Mouse (Mus musculus): ENCODE measurements around the gene Tprgl. TPM values are rescaled to one million over a fixed set of nuclear protein-coding genes. Genes with fewer than 3 reads are reported as not detected.
A peak's percentile ranks its signal among the peaks of the same experiment; 100 is the strongest.

Gene Tprgl
- polyA plus RNA-seq, 1 experiment, result 57.3 TPM

- H3K79me2 ChIP-seq (ENCODE audit: control insufficient read depth, insufficient read depth), result peaks cover 19% of the 10 kb centered on the region
- H3K36me3 ChIP-seq (ENCODE audit: control insufficient read depth, insufficient read depth), result no peaks in the 10 kb centered on the region
- peaks cover 50% of the 10 kb centered on the region for H3K27me3 ChIP-seq (ENCODE audit: control insufficient read depth, insufficient read depth, insufficient read length)
- H3K4me3 ChIP-seq (ENCODE audit: insufficient read depth, poor library complexity, severe bottlenecking), result no peak overlapping the region
- peak overlapping the region; percentile 8 for H3ac ChIP-seq (ENCODE audit: control insufficient read depth, insufficient read length, low read depth)
- TF ChIP-seq USF1 (IDR thresholded peaks at IDR 0.05; ENCODE audit: low read depth) (no peak), MAX (IDR thresholded peaks at IDR 0.05) (no peak), CEBPB (IDR thresholded peaks at IDR 0.05; ENCODE audit: low read depth) (no peak), CTCF (IDR thresholded peaks at IDR 0.05; ENCODE audit: control insufficient read depth, insufficient read depth, insufficient read length) (no peak), MYOG (IDR thresholded peaks at IDR 0.05; ENCODE audit: control insufficient read depth, extremely low read depth, insufficient read length) (no peak), FOSL1 (IDR thresholded peaks at IDR 0.05; ENCODE audit: insufficient read depth, low read length, poor library complexity, severe bottlenecking) (no peak), MYOD1 (IDR thresholded peaks at IDR 0.05; ENCODE audit: control insufficient read depth, insufficient read length, low read depth) (no peak)
- H3K79me3 ChIP-seq (ENCODE audit: low read depth), result peaks cover 2% of the 10 kb centered on the region
These were observed 20.7 kb downstream of the Tprgl start for GRCm38 (mm10) chr4:154139671-154140181.

- Histone ChIP-seq H3K4me3 (ENCODE audit: insufficient read depth, poor library complexity, severe bottlenecking) (no peak overlapping the region), H3K27me3 (ENCODE audit: control insufficient read depth, insufficient read depth, insufficient read length) (peaks cover 63% of the 10 kb centered on the region)
These were observed 23.3 kb downstream of the Tprgl start for GRCm38 (mm10) chr4:154137139-154137538.

GRCm38 (mm10) chr4:154134803-154135202 lies 25.7 kb downstream of the Tprgl start:
- peaks cover 53% of the 10 kb centered on the region for H3K27me3 ChIP-seq (ENCODE audit: control insufficient read depth, insufficient read depth, insufficient read length)
- H3K4me3 ChIP-seq (ENCODE audit: insufficient read depth, poor library complexity, severe bottlenecking), result no peak overlapping the region
- H3K36me3 ChIP-seq (ENCODE audit: control insufficient read depth, insufficient read depth), result no peaks in the 10 kb centered on the region
- no peak for TF ChIP-seq CEBPB (IDR thresholded peaks at IDR 0.05; ENCODE audit: low read depth)
- H3K79me2 ChIP-seq (ENCODE audit: control insufficient read depth, insufficient read depth), result no peaks in the 10 kb centered on the region
- no peaks in the 10 kb centered on the region for H3K79me3 ChIP-seq (ENCODE audit: low read depth)
- no peak overlapping the region for H3ac ChIP-seq (ENCODE audit: control insufficient read depth, insufficient read length, low read depth)

More at GRCm38 (mm10) chr4:154137139-154137538, 23.3 kb downstream of the Tprgl start:
- Histone ChIP-seq H3K36me3 (ENCODE audit: control insufficient read depth, insufficient read depth) (no peaks in the 10 kb centered on the region), H3K79me3 (ENCODE audit: low read depth) (no peaks in the 10 kb centered on the region), H3ac (ENCODE audit: control insufficient read depth, insufficient read length, low read depth) (no peak overlapping the region), H3K79me2 (ENCODE audit: control insufficient read depth, insufficient read depth) (no peaks in the 10 kb centered on the region)
- no peak for TF ChIP-seq MYOG (IDR thresholded peaks at IDR 0.05; ENCODE audit: control insufficient read depth, extremely low read depth, insufficient read length)
- no peak for TF ChIP-seq CEBPB (IDR thresholded peaks at IDR 0.05; ENCODE audit: low read depth)
- no peak for TF ChIP-seq MYOD1 (IDR thresholded peaks at IDR 0.05; ENCODE audit: control insufficient read depth, insufficient read length, low read depth)
- no peak for TF ChIP-seq MAX (IDR thresholded peaks at IDR 0.05)

GRCm38 (mm10) chr4:154131894-154132293 lies 28.6 kb downstream of the Tprgl start:
- H3ac ChIP-seq (ENCODE audit: control insufficient read depth, insufficient read length, low read depth), result no peak overlapping the region
- H3K27me3 ChIP-seq (ENCODE audit: control insufficient read depth, insufficient read depth, insufficient read length), result peaks cover 31% of the 10 kb centered on the region
- no peaks in the 10 kb centered on the region for H3K79me3 ChIP-seq (ENCODE audit: low read depth)
- H3K36me3 ChIP-seq (ENCODE audit: control insufficient read depth, insufficient read depth), result no peaks in the 10 kb centered on the region
- no peaks in the 10 kb centered on the region for H3K79me2 ChIP-seq (ENCODE audit: control insufficient read depth, insufficient read depth)
- TF ChIP-seq CTCF (IDR thresholded peaks at IDR 0.05; ENCODE audit: control insufficient read depth, insufficient read depth, insufficient read length) (no peak), FOSL1 (IDR thresholded peaks at IDR 0.05; ENCODE audit: insufficient read depth, low read length, poor library complexity, severe bottlenecking) (no peak), MYOG (IDR thresholded peaks at IDR 0.05; ENCODE audit: control insufficient read depth, extremely low read depth, insufficient read length) (no peak), MAX (IDR thresholded peaks at IDR 0.05) (no peak), USF1 (IDR thresholded peaks at IDR 0.05; ENCODE audit: low read depth) (no peak), MYOD1 (IDR thresholded peaks at IDR 0.05; ENCODE audit: control insufficient read depth, insufficient read length, low read depth) (no peak), CEBPB (IDR thresholded peaks at IDR 0.05; ENCODE audit: low read depth) (no peak)
- no peak overlapping the region for H3K4me3 ChIP-seq (ENCODE audit: insufficient read depth, poor library complexity, severe bottlenecking)

- H3K4me3 ChIP-seq (ENCODE audit: insufficient read depth, poor library complexity, severe bottlenecking), result no peak overlapping the region
- peaks cover 25% of the 10 kb centered on the region for H3K27me3 ChIP-seq (ENCODE audit: control insufficient read depth, insufficient read depth, insufficient read length)
- TF ChIP-seq CTCF (IDR thresholded peaks at IDR 0.05; ENCODE audit: control insufficient read depth, insufficient read depth, insufficient read length), result no peak
- TF ChIP-seq CEBPB (IDR thresholded peaks at IDR 0.05; ENCODE audit: low read depth), result no peak
- no peak for TF ChIP-seq USF1 (IDR thresholded peaks at IDR 0.05; ENCODE audit: low read depth)
- no peak for TF ChIP-seq MAX (IDR thresholded peaks at IDR 0.05)
- no peak for TF ChIP-seq MYOD1 (IDR thresholded peaks at IDR 0.05; ENCODE audit: control insufficient read depth, insufficient read length, low read depth)
- TF ChIP-seq FOSL1 (IDR thresholded peaks at IDR 0.05; ENCODE audit: insufficient read depth, low read length, poor library complexity, severe bottlenecking), result no peak
- TF ChIP-seq MYOG (IDR thresholded peaks at IDR 0.05; ENCODE audit: control insufficient read depth, extremely low read depth, insufficient read length), result no peak
- no peak overlapping the region for H3ac ChIP-seq (ENCODE audit: control insufficient read depth, insufficient read length, low read depth)
- H3K36me3 ChIP-seq (ENCODE audit: control insufficient read depth, insufficient read depth), result no peaks in the 10 kb centered on the region
- no peaks in the 10 kb centered on the region for H3K79me3 ChIP-seq (ENCODE audit: low read depth)
- H3K79me2 ChIP-seq (ENCODE audit: control insufficient read depth, insufficient read depth), result no peaks in the 10 kb centered on the region
These were observed 30.5 kb downstream of the Tprgl start for GRCm38 (mm10) chr4:154129950-154130349.

- Histone ChIP-seq H3K36me3 (ENCODE audit: control insufficient read depth, insufficient read depth) (no peaks in the 10 kb centered on the region), H3K4me3 (ENCODE audit: insufficient read depth, poor library complexity, severe bottlenecking) (no peak overlapping the region), H3ac (ENCODE audit: control insufficient read depth, insufficient read length, low read depth) (no peak overlapping the region), H3K27me3 (ENCODE audit: control insufficient read depth, insufficient read depth, insufficient read length) (peaks cover 11% of the 10 kb centered on the region), H3K79me2 (ENCODE audit: control insufficient read depth, insufficient read depth) (no peaks in the 10 kb centered on the region), H3K79me3 (ENCODE audit: low read depth) (no peaks in the 10 kb centered on the region)
- TF ChIP-seq MYOD1 (IDR thresholded peaks at IDR 0.05; ENCODE audit: control insufficient read depth, insufficient read length, low read depth) (no peak), CTCF (IDR thresholded peaks at IDR 0.05; ENCODE audit: control insufficient read depth, insufficient read depth, insufficient read length) (no peak), FOSL1 (IDR thresholded peaks at IDR 0.05; ENCODE audit: insufficient read depth, low read length, poor library complexity, severe bottlenecking) (no peak), MYOG (IDR thresholded peaks at IDR 0.05; ENCODE audit: control insufficient read depth, extremely low read depth, insufficient read length) (no peak), USF1 (IDR thresholded peaks at IDR 0.05; ENCODE audit: low read depth) (no peak), MAX (IDR thresholded peaks at IDR 0.05) (no peak), CEBPB (IDR thresholded peaks at IDR 0.05; ENCODE audit: low read depth) (no peak)
These were observed 33.2 kb downstream of the Tprgl start for GRCm38 (mm10) chr4:154127273-154127672.

Data from C2C12 (cell line).